ENCODE assay signal across 18 mouse cellular contexts in the genomic region with DNA sequence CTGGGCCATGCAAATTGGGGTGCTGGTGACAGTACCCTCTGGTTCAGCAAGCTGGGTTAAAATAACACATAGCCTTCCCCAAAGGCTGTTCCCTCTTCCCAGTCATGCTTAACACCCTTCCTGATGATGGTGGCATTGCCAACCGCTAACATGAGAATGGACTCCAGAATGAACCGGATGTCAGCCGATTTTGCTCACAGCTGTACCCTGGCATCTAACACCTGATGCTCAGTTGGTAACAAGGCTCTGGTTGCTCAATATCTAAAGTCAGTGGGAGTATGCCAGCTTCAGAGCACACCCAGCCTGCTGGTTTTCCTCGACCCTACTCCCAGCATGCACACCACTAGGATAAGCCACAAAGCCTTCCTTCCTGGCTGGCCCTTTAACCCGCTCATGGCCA.
"Had no signal": no experiment of that assay in that cellular context is flagged by ENCODE, and none has a peak within 500 bp of the region (broad histone marks: within the 10 kb centered on the region; RNA-seq: fewer than 3 reads in every experiment).

No protein-coding gene starts in this region.

- H3K9me3 ChIP-seq: midbrain, embryonic 10.5 days; midbrain, embryonic 13.5 days; neural tube, embryonic 13.5 days; neural tube, embryonic 15.5 days had no signal

- H3K4me2 ChIP-seq: midbrain, embryonic 13.5 days; neural tube, embryonic 13.5 days; neural tube, embryonic 15.5 days had no signal

- DNase-seq: lung, adult 18-20 months; lung, embryonic 14.5 days; lung, postnatal 10 days; lung, postnatal 4 days; retina, postnatal 1 day; right cerebral cortex, adult 18-20 months; right cerebral cortex, postnatal 25 days; right cerebral cortex, postnatal 4 days; spleen, adult 18-20 months; thymus, adult 18-20 months; thymus, postnatal 14 days; thymus, postnatal 36 days had no signal

- H3K27ac ChIP-seq: midbrain, embryonic 10.5 days; midbrain, embryonic 13.5 days; neural tube, embryonic 13.5 days; neural tube, embryonic 15.5 days had no signal

- H3K36me3 ChIP-seq: midbrain, embryonic 10.5 days; midbrain, embryonic 13.5 days; neural tube, embryonic 13.5 days; neural tube, embryonic 15.5 days had no signal

- H3K9ac ChIP-seq: lung, embryonic 14.5 days; midbrain, embryonic 13.5 days; neural tube, embryonic 13.5 days; neural tube, embryonic 15.5 days had no signal

- H3K4me3 ChIP-seq: midbrain, embryonic 10.5 days; midbrain, embryonic 13.5 days; myocyte; neural tube, embryonic 13.5 days; neural tube, embryonic 15.5 days had no signal

- ATAC-seq: midbrain, embryonic 13.5 days; midbrain, embryonic 16.5 days had no signal
